Mouse (Mus musculus) inflammation-experienced regulatory T-cells, adult 16 weeks (primary cell): Measurements from ENCODE around the gene Stip1. TPM values are rescaled to one million over a fixed set of nuclear protein-coding genes. Genes with fewer than 3 reads are reported as not detected.

Source experiments
- polyA plus RNA-seq: library from polyadenylated mRNA; unstranded; fragments of 100-300 nt; shearing (Covaris generic); gene quantifications from one replicate; pipeline ENCODE4 v1.2.1, GENCODE M21; 2017

The Stip1 gene
- polyA plus RNA-seq = 205 TPM

DNA sequence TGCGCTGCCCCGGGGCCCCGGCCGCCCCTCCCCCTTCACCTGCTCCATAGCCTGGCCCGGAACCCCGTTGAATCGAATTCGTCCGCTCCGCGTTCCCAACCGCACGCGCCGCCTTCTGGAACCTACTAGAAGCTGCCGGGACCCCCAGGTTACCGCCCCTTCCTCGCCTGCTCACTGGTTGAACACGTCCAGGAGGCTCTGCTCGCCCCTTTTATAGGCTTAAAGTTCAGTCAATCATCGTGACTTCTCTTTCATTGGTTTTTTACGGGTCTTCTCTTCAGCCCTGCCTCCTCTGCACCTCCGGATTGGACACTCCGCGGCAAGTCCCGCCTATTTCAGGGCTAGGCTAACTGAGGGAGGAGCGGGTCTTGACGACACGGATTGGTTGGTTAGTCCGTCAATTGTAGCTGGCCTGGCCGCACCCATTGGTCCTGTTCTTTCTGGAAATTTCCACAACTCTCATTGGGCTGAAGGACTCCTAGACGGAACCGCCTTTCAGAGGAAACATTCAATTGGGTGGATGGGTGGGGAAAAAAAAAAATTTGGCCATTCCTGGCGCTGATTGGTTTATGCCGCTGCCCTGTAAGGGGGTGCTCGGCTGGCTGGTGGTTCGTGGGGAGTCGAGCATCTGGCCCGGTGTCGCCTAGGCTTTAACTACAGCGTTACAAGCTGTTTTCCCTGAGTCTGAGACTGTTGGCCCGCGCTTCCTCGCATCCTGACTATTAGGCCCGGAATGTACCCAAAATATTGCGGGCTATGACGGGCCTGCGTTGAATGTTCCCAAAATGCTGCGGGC lies at the start of gene Stip1:
Gene Stip1, minus strand, starts transcription at position 127 of the 796 bp plus-strand sequence.

DNA sequence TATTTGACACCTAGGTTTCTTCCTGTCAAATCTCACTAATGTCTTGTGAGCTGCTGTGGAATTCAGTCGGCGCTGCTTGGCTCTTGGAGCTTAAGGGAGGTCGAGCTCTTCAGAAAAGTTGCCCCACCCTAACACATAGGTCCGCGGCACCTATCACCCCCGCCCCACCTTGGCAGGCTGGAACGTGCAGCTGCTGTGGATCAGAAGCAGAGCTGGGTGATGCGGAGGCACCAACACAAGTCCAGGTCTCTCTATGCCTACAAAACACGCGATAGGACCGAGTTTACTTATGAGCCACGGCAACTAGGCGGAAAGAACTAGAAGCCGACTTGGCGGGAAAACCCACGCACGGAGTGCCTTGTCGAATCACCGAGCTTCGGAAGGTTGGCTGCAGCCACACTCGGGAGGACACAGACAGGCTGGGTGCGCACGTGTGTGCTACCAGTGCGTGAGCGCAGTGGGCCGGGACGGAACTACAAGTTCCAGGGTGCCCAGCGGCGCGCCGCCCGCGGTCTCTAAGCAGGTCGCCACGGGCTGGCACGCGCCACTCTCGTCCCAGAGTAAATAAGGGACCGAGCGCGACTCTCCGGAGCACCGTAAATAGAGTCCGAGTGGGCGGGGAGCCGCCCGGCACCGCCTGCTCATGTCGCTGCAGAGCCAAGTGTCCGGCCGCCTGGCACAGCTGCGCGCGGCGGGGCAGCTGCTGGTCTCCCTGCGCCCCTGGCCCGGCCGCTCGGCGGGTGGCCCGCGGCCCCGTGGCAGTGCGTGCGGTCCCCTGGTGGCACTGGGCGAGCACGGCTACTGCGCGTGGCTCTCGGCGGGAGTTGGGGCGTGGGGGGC lies 16.7 kb upstream of the Stip1 start, which contains the start of gene Macrod1:
Gene Macrod1, plus strand, starts transcription at position 563 of the 840 bp plus-strand sequence.

DNA sequence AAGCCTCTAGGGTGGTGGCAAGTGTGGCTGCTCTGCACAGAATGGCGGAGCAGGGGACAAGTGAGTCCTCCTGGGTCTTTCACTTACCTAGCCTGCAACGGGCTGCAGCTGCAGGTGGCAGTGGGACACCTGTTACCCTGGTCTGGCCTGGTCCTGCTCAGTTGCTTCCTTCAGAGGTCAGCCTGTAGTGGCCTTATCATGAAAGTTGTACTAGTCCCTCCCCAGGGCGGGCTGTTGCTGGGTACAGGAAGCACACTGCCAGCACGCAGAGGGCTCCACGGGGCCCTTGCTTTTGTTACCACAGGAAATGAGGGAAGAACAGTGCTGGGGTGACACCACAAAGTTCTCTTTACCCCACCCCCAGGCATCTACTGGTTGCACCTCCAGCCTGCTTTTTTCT lies 20.6 kb downstream of the Stip1 start, which contains the start of gene Fermt3:
Gene Fermt3, minus strand, starts transcription at position 279 of the 400 bp plus-strand sequence.

DNA sequence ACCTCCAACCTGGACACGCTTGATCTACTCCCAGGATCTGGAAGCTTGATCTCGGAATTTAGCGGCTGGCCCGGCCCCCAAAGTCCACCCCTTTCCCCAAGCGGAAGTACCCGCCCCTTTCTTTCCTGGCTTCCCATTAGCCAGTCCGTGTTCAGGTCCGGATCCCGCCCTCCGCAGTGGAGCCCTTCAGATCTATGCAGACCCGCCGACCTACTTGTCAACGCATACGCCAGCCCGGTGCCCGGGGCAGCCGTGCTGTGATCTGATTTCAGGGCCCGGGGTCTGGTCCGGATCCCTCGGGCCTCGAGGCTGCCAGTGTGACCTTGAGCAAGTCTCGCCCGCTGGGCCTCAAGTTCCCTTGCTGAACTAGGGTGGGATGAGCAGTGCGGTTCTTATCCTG lies 43.8 kb downstream of the Stip1 start, which contains the start of the genes Nudt22 and Trpt1:
Gene Nudt22, minus strand, starts transcription at position 112 of the 400 bp plus-strand sequence.
Gene Trpt1, plus strand, starts transcription at position 126 of the 400 bp plus-strand sequence.

DNA sequence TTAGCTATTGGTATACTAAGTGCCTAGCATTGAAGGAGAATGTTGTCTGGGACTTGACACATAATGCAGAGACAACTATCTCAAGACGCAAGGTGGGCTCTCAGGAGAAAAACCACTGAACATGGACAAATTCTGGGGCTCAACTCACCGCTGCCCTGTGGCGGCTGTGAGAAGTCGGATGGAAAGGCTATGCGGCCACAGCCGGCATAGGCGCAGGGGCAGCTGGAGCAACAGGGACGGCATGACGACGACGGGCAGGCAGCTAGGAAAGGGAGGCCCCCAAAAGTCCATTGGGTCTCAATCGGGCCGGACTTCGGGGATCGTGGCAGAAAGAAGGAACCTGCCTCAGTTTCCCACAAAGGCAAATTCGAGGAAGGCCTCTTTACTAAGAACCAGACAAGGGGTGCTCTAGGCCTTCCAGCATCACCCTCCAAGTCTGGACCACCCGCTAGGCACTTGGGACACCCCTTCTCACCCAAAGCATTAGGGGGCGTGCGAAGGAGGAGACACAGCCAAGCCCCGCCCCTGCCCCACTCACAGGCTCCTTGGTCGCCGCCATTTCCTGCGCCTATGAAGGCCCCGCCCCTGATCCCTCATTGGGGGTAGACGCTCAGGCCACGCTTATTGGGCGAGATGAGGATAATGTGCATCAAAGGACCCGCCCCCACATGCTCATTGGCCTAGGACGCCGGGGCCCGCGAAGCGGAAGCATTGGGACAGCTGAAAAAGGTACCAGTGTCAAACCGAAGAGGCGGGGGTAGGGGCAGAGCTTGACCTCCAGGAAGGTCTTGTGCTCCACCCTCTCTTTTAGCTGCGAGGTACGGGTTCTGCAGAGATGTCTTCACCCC lies 47.5 kb downstream of the Stip1 start, which contains the start of gene Dnajc4:
Gene Dnajc4, minus strand, starts transcription at position 562 of the 848 bp plus-strand sequence.

DNA sequence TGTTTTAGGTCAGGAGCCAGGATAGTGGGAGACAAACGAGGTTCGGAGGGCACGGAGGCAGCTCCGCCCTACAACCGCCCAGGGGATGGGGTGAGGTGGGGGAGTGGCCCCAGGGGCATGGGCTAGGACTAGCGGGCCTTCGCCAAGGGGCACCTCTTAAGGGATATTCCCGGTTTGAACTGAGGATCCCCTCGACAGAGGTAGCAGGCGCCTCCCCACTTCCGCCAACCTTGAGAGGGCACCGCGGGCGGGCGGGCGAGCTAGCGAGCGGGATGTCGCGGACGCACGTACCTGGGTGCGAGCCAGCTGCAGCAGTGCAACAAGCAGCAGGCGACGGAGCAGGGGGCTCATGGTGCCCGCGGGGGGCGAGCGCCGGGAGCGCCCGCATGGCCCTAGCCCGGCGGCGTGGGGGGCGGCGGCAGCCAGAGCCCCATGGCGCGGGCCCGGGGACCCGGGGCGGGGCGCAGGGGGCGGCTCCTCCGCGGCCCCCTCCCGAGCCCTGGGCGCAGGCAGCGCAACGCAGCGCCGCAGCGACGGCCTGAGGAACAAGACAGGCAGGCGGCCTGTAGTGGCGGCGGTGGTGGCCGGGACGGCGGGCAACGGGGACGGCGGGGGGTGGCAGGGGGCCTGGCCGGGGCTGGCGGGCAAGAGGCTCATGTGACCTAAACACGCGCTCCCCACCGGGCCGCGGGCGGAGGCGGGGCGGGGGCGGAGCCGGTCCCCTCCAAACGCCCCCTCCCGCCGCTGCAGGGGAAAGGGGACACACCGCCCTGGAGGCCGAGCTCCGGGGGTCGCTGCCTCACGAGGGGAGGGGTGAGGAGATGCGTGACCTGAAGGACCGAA lies 52.5 kb downstream of the Stip1 start, which contains the start of gene Vegfb:
Gene Vegfb, minus strand, starts transcription at position 591 of the 843 bp plus-strand sequence.

DNA sequence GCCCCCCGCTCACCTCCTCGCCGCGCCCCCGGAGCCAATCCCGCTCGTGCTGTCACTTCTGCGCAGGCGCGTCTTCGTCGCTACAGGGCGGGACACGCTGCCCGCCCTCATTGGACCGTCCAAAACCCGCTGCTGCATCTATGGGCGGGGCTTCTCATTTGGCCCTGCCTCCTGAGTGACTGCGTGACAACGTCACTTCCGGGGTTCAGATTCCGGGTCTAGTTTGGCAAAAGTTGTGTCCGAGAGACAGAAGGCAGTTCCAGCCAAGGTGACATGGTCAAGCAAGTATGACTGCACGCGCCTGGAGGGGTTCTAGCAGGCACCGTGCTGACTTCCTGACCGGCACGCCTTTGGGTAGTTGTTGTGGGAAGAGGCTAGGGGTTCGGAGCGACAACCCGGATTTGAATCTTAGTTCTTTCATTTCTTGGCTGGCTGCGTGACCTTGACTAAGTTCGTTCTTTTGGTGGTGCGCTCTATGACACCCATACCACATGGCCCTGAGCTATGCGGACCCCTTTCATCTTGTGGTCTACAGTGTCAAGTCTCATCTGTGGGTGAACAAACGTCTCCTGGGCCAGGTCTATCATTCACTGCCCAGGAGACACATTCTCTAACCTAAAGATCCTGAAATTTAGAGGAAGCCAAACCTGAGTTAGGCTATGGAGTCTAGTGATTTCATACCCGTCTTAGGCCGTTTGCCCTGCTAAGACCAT lies 59.2 kb downstream of the Stip1 start, which contains the start of gene Fkbp2:
Gene Fkbp2, minus strand, starts transcription at position 121 of the 713 bp plus-strand sequence.

DNA sequence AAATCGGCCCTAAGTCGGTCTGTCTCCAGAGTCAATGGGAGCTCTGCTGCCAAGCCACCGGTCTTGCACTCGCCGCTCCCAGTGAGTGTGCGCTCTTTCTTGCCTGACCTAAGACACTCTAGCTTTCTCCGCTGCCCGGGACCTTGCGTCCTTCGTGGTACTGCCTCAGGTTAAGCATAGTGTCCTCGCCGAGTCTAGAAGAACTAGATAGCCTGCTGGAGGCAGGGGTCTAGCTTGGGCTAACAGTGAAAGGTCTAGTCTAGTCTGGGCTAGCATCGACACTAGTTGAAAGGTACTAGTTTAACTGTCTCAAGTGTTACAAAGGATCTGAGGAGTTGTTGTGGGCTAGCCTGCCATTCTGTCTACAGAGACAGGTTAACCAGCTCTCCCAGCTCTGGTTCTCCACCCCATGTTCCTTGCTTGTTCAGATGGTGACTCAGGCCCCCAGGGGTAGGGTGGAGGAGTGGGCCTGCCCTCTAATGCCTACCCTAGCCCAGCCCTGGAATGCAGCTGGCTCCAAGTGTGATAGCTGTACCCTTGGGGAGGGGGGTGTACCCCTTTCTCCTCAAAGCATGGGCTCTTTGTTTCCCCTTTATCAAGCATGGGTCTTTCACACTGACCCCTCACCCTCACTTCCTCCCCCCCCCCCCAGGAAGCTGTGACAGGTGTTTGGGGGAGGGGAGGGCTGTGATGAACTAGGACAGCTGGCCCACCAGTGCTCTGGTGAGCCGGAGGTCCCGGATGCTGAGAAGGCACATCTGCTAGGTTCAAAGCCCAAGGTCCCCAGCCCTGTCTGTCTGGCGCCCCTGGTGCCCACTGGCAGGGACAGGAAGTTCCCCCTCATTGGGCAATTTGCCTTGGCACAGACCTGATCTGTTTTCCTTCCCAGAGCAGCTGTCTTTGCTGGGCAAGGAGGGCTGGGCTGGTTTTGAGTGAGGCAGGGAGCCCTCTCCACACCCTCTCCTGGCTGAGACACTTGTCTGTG lies 63.9 kb downstream of the Stip1 start, which contains the start of gene Plcb3:
Gene Plcb3, minus strand, starts transcription at position 934 of the 985 bp plus-strand sequence.

DNA sequence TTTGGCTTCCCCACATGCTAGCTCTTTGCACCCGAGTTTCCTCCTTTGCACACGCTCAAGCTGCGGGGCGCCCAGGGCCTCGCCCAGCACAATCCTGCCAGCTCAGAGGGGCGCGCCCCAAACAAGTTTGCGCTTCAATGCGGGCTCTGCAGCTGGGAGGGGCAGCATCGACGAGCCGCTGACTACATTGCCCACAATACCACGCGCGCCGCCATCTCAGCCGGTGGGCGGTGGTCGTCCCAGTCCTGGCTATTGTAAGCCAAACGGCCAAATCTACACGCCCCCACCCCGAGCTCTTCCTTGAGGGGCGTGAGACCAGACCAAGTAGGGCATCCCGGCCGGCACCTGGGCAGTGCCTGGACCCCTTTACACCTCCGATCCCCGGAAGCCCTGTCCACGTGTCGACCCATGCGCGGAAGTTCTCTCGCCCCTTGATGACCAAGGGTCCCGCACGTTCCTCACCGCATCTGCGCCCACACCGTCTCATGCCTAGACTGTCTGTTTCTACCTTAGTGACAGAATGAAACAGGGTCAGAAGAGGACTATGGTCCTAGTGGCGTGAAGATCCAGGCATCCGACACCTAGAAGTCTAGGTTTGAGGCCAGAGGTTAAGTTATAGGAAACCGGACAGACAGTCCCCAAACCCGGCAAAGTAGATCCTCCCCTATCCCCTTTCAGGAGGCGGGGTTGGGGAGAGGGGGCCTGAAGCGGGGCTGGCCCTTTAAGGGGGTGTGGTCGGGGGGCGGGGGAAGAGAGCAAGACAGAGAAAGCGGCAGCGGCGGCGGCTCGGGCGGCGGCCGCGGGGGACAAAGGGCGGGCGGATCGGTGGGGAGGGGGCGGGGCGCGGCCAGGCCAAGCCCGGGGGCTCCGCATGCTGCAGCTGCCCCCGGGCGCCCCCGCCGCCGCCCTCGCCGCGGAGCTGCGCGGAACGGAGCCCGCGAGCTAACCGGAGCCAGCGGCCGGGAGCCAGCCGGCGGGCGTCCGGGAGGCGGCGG lies 65.3 kb downstream of the Stip1 start, which contains the start of gene Ppp1r14b:
Gene Ppp1r14b, plus strand, starts transcription at position 758 of the 995 bp plus-strand sequence.

Other genes with a start within 250 kb of the Stip1 start
- gene Rps6ka4, start 199.3 kb downstream of the Stip1 start, polyA plus RNA-seq = 53.0 TPM
- gene Ccdc88b, start 181.8 kb downstream of the Stip1 start, polyA plus RNA-seq = 68.9 TPM
- gene Trmt112, start 130.3 kb downstream of the Stip1 start, polyA plus RNA-seq = 181 TPM
- gene Prdx5, start 129.9 kb downstream of the Stip1 start, polyA plus RNA-seq = 258 TPM
- gene Esrra, start 118.2 kb downstream of the Stip1 start, polyA plus RNA-seq = 9.0 TPM
- gene Catsperz, start 114.6 kb downstream of the Stip1 start, polyA plus RNA-seq = not detected
- not detected for gene Kcnk4, start 105.5 kb downstream of the Stip1 start, polyA plus RNA-seq
- gene Bad, start 98.1 kb downstream of the Stip1 start, polyA plus RNA-seq = 42.3 TPM
- gene Gpr137, start 97.5 kb downstream of the Stip1 start, polyA plus RNA-seq = 18.2 TPM
- gene Ppp1r14b, start 65.0 kb downstream of the Stip1 start, polyA plus RNA-seq = 32.1 TPM
- gene Plcb3, start 63.5 kb downstream of the Stip1 start, polyA plus RNA-seq = 15.8 TPM
- 57.9 TPM for gene Fkbp2, start 59.5 kb downstream of the Stip1 start, polyA plus RNA-seq
- 2.1 TPM for gene Vegfb, start 52.3 kb downstream of the Stip1 start, polyA plus RNA-seq
- 54.6 TPM for gene Dnajc4, start 47.4 kb downstream of the Stip1 start, polyA plus RNA-seq
- 39.3 TPM for gene Nudt22, start 43.9 kb downstream of the Stip1 start, polyA plus RNA-seq
- gene Trpt1, start 43.8 kb downstream of the Stip1 start, polyA plus RNA-seq = 8.9 TPM
- gene Fermt3, start 20.5 kb downstream of the Stip1 start, polyA plus RNA-seq = 472 TPM
- 3.3 TPM for gene Macrod1, start 16.8 kb upstream of the Stip1 start, polyA plus RNA-seq
- not detected for gene Flrt1, start 65.8 kb upstream of the Stip1 start, polyA plus RNA-seq
- gene Otub1, start 166.3 kb upstream of the Stip1 start, polyA plus RNA-seq = 80.2 TPM
- gene Cox8a, start 177.6 kb upstream of the Stip1 start, polyA plus RNA-seq = 485 TPM
- 56.7 TPM for gene Naa40, start 201.2 kb upstream of the Stip1 start, polyA plus RNA-seq
- gene Rcor2, start 227.4 kb upstream of the Stip1 start, polyA plus RNA-seq = 0.43 TPM